Mouse (Mus musculus): ENCODE data around the gene Tulp2. TPM values are rescaled to one million over a fixed set of nuclear protein-coding genes. Genes with fewer than 3 reads are reported as not detected.
"Not testable (repeated sequence)": the region's sequence is repeated elsewhere in the genome, so short reads cannot be mapped to it uniquely, and the experiment has no call there.

Gene Tulp2
- total RNA-seq, 4 experiments from 2014 or later = not detected

- peak; percentile 72 to 92 for DNase-seq (ENCODE audit: low spot score in 2 of 2)
Observed at GRCm38 (mm10) chr7:45521728-45522184, 40.1 kb downstream of the Tulp2 start.

GRCm38 (mm10) chr7:45522194-45522752, 40.6 kb downstream of the Tulp2 start:
- no peak for DNase-seq (ENCODE audit: low spot score in 2 of 2)

- no peak for DNase-seq (ENCODE audit: low spot score in 2 of 2)
Observed at GRCm38 (mm10) chr7:45522957-45523676, 41.4 kb downstream of the Tulp2 start.

GRCm38 (mm10) chr7:45523678-45524170, 42.0 kb downstream of the Tulp2 start:
- no peak for DNase-seq (ENCODE audit: low spot score in 2 of 2)

GRCm38 (mm10) chr7:45524841-45525621, 43.4 kb downstream of the Tulp2 start:
- no peak for DNase-seq (ENCODE audit: low spot score in 2 of 2)

GRCm38 (mm10) chr7:45525809-45526473, 44.3 kb downstream of the Tulp2 start, which contains the start of the genes Ppp1r15a and Plekha4:
Ppp1r15a (minus strand) TSS chr7:45526268.
Plekha4 (plus strand) TSS chr7:45526330.
- DNase-seq (ENCODE audit: low spot score in 2 of 2) = peak; percentile 82 to 98

- DNase-seq (ENCODE audit: low spot score in 2 of 2) = no peak
Observed at GRCm38 (mm10) chr7:45526474-45527120, 44.9 kb downstream of the Tulp2 start.

- DNase-seq (ENCODE audit: low spot score in 2 of 2) = not testable (repeated sequence)
Observed at GRCm38 (mm10) chr7:45527169-45527568, 45.5 kb downstream of the Tulp2 start.

- no peak for DNase-seq (ENCODE audit: low spot score in 2 of 2)
Observed at GRCm38 (mm10) chr7:45529461-45529860, 47.8 kb downstream of the Tulp2 start.

GRCm38 (mm10) chr7:45530643-45531042, 49.0 kb downstream of the Tulp2 start:
- no peak for DNase-seq (ENCODE audit: low spot score in 2 of 2)

GRCm38 (mm10) chr7:45535676-45536075, 54.0 kb downstream of the Tulp2 start:
- no peak for DNase-seq (ENCODE audit: low spot score in 2 of 2)

- no peak for DNase-seq (ENCODE audit: low spot score in 2 of 2)
Observed at GRCm38 (mm10) chr7:45537602-45538001, 55.9 kb downstream of the Tulp2 start.

GRCm38 (mm10) chr7:45538163-45539041, 56.7 kb downstream of the Tulp2 start:
- DNase-seq (ENCODE audit: low spot score in 2 of 2) = peak; percentile 47 to 60

GRCm38 (mm10) chr7:45539095-45539494, 57.4 kb downstream of the Tulp2 start:
- no peak for DNase-seq (ENCODE audit: low spot score in 2 of 2)

- DNase-seq (ENCODE audit: low spot score in 2 of 2) = no peak
Observed at GRCm38 (mm10) chr7:45540213-45540612, 58.5 kb downstream of the Tulp2 start.

GRCm38 (mm10) chr7:45544525-45544924, 62.8 kb downstream of the Tulp2 start:
- DNase-seq (ENCODE audit: low spot score in 2 of 2) = no peak

GRCm38 (mm10) chr7:45549641-45550436, 68.2 kb downstream of the Tulp2 start:
- DNase-seq (ENCODE audit: low spot score in 2 of 2) = no peak

- no peak for DNase-seq (ENCODE audit: low spot score in 2 of 2)
Observed at GRCm38 (mm10) chr7:45550821-45551511, 69.3 kb downstream of the Tulp2 start.

Measured in left cerebral cortex, adult 8-10 months (tissue).